Mouse (Mus musculus) heart, embryonic 14.5 days (tissue): ENCODE data around the gene Cux1. TPM values are rescaled to one million over a fixed set of nuclear protein-coding genes. Genes with fewer than 3 reads are reported as not detected.

Experiments used
- ATAC-seq: fragments of 200-750 bp; cut with Nextera tagmentation; 2 replicates; pipeline ENCODE4 v1.8.0; 2017; ENCODE audit warnings: low read depth, moderate TSS enrichment; ENCODE audit not compliant: insufficient number of reproducible peaks, insufficient read depth, low FRiP score
- H3K27ac ChIP-seq, 2 experiments: fragments of 200-500 bp in 1 of 2; fragments of 300-500 bp in 1 of 2; sonication (generic) in 1 of 2; replicated peaks in 1 of 2; 2 replicates each; pipeline ENCODE4 v1.5.1; 2012 to 2014; ENCODE audit warnings: low read depth in 2 of 2, low read length in 2 of 2, control low read depth in 1 of 2, mild to moderate bottlenecking in 1 of 2, mixed read lengths in 1 of 2; ENCODE audit not compliant: control insufficient read depth in 1 of 2, insufficient read depth in 1 of 2
- H3K27me3 ChIP-seq: fragments of 300-500 bp; sonication (generic); 2 replicates; pipeline ENCODE4 v1.6.1; 2014; ENCODE audit warnings: mild to moderate bottlenecking, low read length, control low read depth; ENCODE audit not compliant: control insufficient read depth, insufficient read depth
- H3K36me3 ChIP-seq: fragments of 300-500 bp; sonication (generic); 2 replicates; pipeline ENCODE4 v1.6.1; 2014; ENCODE audit warnings: mild to moderate bottlenecking, control low read depth, low read length, mixed read lengths; ENCODE audit not compliant: control insufficient read depth, insufficient read depth
- H3K4me1 ChIP-seq, 2 experiments: fragments of 200-500 bp in 1 of 2; fragments of 300-500 bp in 1 of 2; sonication (generic) in 1 of 2; 2 replicates each; pipeline ENCODE4 v1.6.1; 2012 to 2014; ENCODE audit warnings: low read length in 2 of 2, control low read depth in 1 of 2, mixed read lengths in 1 of 2; ENCODE audit not compliant: control insufficient read depth in 2 of 2, insufficient read depth in 2 of 2
- H3K4me2 ChIP-seq: fragments of 300-500 bp; sonication (generic); 2 replicates; pipeline ENCODE4 v1.6.1; 2014; ENCODE audit warnings: mild to moderate bottlenecking, low read length
- H3K4me3 ChIP-seq, 2 experiments: fragments of 200-500 bp in 1 of 2; fragments of 300-500 bp in 1 of 2; sonication (generic) in 1 of 2; 2 replicates each; pipeline ENCODE4 v1.5.1; 2012 to 2014; ENCODE audit warnings: low read length in 2 of 2, mild to moderate bottlenecking in 2 of 2, control low read depth in 1 of 2, low read depth in 1 of 2, moderate library complexity in 1 of 2; ENCODE audit not compliant: control insufficient read depth in 1 of 2, insufficient read depth in 1 of 2
- H3K9ac ChIP-seq: fragments of 300-500 bp; sonication (generic); 2 replicates; pipeline ENCODE4 v1.6.1; 2014; ENCODE audit warnings: mild to moderate bottlenecking, low read length
- H3K9me3 ChIP-seq: fragments of 300-500 bp; sonication (generic); 2 replicates; pipeline ENCODE4 v1.6.1; 2016; ENCODE audit warnings: low read length, control low read depth; ENCODE audit not compliant: control insufficient read depth
- WGBS: fragments of 180-500 bp; shearing (Covaris S2); extraction: QIAGEN DNeasy Blood & Tissue Kit; methylation state at CpG from one replicate; pipeline ENCODE4 v1.1.7; 2014; 5-methylcytosine and 5-hydroxymethylcytosine counted together
- polyA plus RNA-seq: library from polyadenylated mRNA; unstranded; fragments of >200 nt; fragmentation: Nextera tagmentation; extraction: Ambion mirVana; gene quantifications from 2 replicates; pipeline ENCODE4 v1.2.1, GENCODE M21; 2014

Gene Cux1
- polyA plus RNA-seq, 1 experiment from 2014 or later: 71.6 TPM

DNA sequence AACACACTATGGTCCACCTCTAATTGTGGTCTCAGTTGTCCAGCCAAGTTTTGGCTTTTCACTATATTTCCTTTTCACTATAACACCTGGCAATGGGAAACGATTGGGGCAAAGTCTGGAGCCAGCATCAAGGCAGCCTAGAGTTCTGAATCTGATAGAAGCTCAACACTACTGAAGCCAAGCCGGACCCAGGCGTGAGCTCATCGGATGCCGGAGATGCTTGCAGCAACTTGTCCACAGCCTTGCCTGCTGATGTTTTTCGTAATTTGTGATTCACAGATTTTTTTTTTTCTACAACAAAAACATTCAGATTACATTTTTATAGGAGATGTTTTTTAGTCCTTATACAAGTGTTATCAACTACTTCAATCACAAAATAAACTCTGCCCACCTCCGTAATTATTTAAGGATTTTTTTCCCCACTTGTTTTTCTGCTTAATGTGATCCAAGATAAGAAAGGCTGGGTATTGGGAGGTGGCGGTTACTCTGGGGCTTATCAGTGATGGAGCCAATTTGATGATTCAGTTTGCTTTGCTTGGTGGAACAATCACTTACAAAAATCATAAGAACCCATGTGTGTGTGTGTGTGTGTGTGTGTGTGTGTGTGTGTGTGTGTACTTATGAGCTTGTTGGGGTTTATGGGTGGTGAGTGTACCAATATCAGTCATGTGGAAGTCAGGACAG lies 24.7 kb upstream of the Cux1 start:
- Histone ChIP-seq H3K4me2 (no peak overlapping the region), H3K4me1 (no peaks in the 10 kb centered on the region)
- 58% methylated on average over 8 of the region's 8 CpGs for WGBS

DNA sequence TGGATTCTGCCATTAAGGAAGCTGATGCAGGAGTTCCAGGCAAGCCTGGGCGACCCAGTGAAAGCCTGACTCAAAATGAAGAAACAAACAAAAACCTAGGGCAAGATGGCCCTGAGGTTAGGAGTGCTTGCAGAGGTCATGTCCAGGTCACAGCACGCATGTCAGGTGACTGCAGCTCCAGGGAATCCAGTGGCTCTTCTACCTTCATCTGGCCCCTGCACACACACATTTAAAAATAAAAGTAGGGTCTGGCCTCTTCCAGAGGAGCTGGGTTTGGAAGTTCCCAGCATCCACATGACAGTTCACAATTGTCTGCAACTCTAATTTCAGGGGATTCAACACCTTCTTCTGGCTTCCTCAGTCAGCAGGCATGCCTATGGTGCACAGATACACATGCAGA lies 21.7 kb upstream of the Cux1 start:
- no peaks in the 10 kb centered on the region for H3K27me3 ChIP-seq
- no peak overlapping the region for H3K4me2 ChIP-seq
- no peak for ATAC-seq
- 63% methylated on average over 2 of the region's 2 CpGs for WGBS
- no peak overlapping the region for H3K9ac ChIP-seq
- no peak overlapping the region for H3K27ac ChIP-seq
- H3K4me1 ChIP-seq: 0 out of 4 replicates have a peak, but pooled peaks cover 0 to 2% of the 10 kb centered on the region in 2 experiments
- no peaks in the 10 kb centered on the region for H3K9me3 ChIP-seq
- no peak overlapping the region for H3K4me3 ChIP-seq
- H3K36me3 ChIP-seq: no peaks in the 10 kb centered on the region

More for the DNA sequence above, 24.7 kb upstream of the Cux1 start:
- ATAC-seq: no peak
- H3K4me3 ChIP-seq: no peak overlapping the region
- H3K9ac ChIP-seq: no peak overlapping the region
- H3K27ac ChIP-seq: no peak overlapping the region
- no peaks in the 10 kb centered on the region for H3K36me3 ChIP-seq
- H3K27me3 ChIP-seq: no peaks in the 10 kb centered on the region
- no peaks in the 10 kb centered on the region for H3K9me3 ChIP-seq

DNA sequence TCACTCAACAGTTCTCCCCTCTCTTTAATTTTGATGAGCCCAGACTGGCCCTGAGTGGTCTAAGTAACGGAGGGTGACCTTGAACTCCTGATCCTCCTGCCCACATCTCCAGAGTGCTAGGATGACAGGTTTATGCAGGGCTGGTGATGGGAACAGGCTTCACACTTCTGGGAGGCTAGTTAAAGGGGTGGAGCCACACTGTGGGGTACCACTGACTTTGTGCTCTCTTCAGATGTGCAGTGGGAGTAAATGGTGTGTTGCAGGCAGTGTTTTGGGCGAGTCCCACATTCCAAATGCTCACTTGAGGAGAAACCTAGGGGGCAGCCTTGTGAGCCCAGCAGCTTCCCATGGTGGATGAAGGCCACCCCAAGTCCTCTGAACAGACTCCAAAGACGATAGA lies 21.2 kb upstream of the Cux1 start:
- no peak for ATAC-seq
- Histone ChIP-seq H3K27me3 (no peaks in the 10 kb centered on the region), H3K4me2 (no peak overlapping the region), H3K27ac (no peak overlapping the region), H3K9me3 (no peaks in the 10 kb centered on the region), H3K4me3 (no peak overlapping the region), H3K9ac (no peak overlapping the region), H3K36me3 (no peaks in the 10 kb centered on the region), H3K4me1 (0 out of 4 replicates have a peak, but pooled peaks cover 0 to 2% of the 10 kb centered on the region in 2 experiments)
- 72% methylated on average over 3 of the region's 3 CpGs for WGBS

DNA sequence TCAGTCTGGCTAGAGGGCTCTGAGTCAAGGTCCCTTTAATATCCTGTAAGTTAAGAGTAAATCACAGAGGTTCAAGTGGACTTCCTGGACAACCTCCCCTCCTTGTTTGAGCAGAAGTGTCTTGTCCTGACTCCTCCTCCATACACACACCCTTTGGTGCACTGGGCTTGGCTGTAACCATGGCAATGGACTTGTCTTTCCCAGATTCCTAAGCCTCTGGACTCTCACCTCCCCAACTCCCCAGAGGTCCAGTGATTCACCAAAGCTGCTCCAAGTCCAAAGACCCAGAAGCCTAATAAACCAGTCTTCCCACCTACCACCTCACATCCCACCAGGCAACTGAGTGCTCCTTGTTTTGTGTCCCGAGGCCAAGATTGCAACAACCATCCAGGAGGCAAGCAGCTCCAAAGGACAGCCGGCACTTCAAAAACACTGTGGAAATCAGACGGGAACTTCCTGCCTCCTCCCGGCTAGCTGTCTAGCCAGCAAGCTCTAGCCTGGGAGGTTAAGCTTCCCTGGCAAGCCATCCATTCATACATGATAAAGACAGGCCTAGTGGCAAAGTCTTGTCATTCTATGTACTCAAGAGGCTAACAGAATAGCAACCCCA lies 17.5 kb upstream of the Cux1 start:
- Histone ChIP-seq H3K27ac (no peak overlapping the region), H3K4me1 (peaks cover 4 to 9% of the 10 kb centered on the region in 2 experiments; a peak in 3 of 4 replicates), H3K9ac (no peak overlapping the region), H3K4me2 (no peak overlapping the region), H3K27me3 (peaks cover 26% of the 10 kb centered on the region), H3K9me3 (peaks cover 5% of the 10 kb centered on the region), H3K36me3 (no peaks in the 10 kb centered on the region), H3K4me3 (no peak overlapping the region)
- ATAC-seq: no peak
- WGBS: 35% methylated on average over 4 of the region's 4 CpGs

DNA sequence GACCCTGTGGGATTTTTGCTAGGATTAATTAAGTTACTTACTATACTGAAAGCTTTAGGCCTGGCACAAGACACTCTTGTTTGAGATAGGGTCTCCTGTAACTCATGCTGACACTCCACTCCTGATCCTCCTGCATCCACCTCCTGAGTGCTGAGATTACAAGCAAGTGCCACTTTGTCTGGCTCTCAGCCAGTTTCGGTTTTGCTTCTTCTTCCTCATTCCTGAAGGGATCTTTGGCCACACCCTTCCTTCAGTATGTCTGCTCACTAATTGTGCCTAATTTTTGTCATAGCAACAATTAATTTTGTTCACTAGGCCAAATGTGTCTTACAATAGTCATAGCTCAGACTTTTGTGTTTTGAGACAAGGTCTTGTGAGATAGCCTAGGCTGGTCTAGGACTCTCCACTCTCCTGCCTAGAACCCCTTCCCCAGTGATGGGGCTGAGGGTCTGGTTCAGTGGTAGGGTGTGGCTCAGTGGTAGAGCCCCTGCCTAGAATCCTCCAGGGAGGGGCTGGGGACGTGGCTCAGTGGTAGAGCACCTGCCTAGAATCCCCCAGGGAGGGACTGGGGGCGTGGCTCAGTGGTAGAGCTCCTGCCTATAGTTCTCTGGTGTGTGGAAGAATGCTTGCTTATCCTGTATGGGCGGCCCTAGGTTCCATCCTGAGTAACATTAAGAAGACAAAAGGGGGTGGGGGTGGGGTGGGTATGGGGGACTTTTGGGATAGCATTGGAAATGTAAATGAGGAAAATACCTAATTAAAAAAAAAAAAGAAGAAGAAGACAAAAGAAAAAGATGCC lies 16.6 kb upstream of the Cux1 start:
- no peak overlapping the region for H3K9ac ChIP-seq
- H3K27ac ChIP-seq: no peak overlapping the region
- no peak overlapping the region for H3K4me2 ChIP-seq
- ATAC-seq: no peak
- H3K27me3 ChIP-seq: peaks cover 26% of the 10 kb centered on the region
- H3K9me3 ChIP-seq: peaks cover 5% of the 10 kb centered on the region
- 73% methylated on average over 4 of the region's 4 CpGs for WGBS
- H3K4me3 ChIP-seq: no peak overlapping the region
- peaks cover 4 to 9% of the 10 kb centered on the region in 2 experiments; a peak in 3 of 4 replicates for H3K4me1 ChIP-seq
- no peaks in the 10 kb centered on the region for H3K36me3 ChIP-seq

DNA sequence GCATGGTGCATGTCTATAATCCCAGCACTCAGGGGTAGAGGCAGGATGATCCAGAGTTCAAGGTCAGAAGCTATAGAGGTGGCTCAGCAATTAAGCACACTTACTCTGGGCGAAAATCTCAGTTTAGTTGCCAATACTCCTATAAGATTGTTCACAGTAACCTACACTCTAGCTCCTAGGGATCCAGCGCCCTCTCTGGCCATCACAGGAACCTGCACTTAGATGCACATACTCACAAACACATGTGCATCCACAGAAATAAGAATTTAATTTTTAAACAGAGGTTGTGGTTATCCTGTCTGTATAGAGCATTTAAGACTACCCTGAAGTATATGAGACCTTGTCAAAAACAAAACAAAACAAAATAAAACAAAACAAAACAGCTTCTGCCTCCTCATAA lies 16.0 kb upstream of the Cux1 start:
- Histone ChIP-seq H3K27me3 (peaks cover 26% of the 10 kb centered on the region), H3K9ac (no peak overlapping the region), H3K4me2 (no peak overlapping the region), H3K27ac (no peak overlapping the region), H3K36me3 (no peaks in the 10 kb centered on the region), H3K9me3 (peaks cover 5% of the 10 kb centered on the region), H3K4me1 (peaks cover 4 to 9% of the 10 kb centered on the region in 2 experiments; a peak in 3 of 4 replicates), H3K4me3 (no peak overlapping the region)
- no peak for ATAC-seq
- WGBS: 87% methylated on average over 2 of the region's 2 CpGs

DNA sequence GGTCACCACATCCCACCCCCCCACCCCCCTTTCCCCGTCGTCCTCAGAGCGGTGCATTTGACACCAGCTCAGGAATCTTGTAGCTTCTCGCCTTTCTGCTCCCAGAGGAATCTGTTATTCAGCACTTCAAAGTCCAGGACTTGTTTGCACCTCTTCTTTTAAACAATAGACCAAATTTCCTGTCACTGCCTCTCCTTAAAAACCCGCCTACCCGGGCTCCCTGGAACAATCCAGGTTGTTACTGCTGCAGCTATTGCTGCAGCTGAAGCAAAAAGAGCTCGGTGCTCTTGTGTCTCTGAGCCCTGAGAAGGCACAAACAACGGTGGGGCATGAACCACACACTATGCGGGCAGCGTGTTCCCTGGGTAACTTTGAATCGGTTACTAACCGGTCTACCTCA lies 14.9 kb upstream of the Cux1 start:
- Histone ChIP-seq H3K9ac (no peak overlapping the region), H3K9me3 (peaks cover 5% of the 10 kb centered on the region), H3K36me3 (no peaks in the 10 kb centered on the region), H3K4me2 (peak overlapping the region; percentile 60), H3K27ac (no peak overlapping the region), H3K4me1 (peaks cover 4 to 9% of the 10 kb centered on the region in 2 experiments; a peak in 3 of 4 replicates), H3K27me3 (peaks cover 26% of the 10 kb centered on the region), H3K4me3 (peak overlapping the region in 1 of 2 experiments; percentile 29; a peak in 2 of 4 replicates)
- ATAC-seq: no peak
- WGBS: 6% methylated on average over 12 of the region's 12 CpGs
